Mouse (Mus musculus): ENCODE results near the gene Dlgap4. TPM values are rescaled to one million over a fixed set of nuclear protein-coding genes. Genes with fewer than 3 reads are reported as not detected.

Gene Dlgap4
- total and polyA plus RNA-seq, 3 experiments: 31.3 to 61.5 (median 32.5) TPM

GRCm38 (mm10) chr2:156620874-156621273 lies 7.4 kb downstream of the Dlgap4 start:
- Histone ChIP-seq H3K79me2 (replicated peaks; ENCODE audit: control insufficient read depth, insufficient read depth, low read length) (no peaks in the 10 kb centered on the region), H3K9ac (ENCODE audit: low read depth, low read length) (no peak overlapping the region), H3K36me3 (ENCODE audit: control insufficient read depth, insufficient read depth, low read length) (no peaks in the 10 kb centered on the region), H3K4me1 (ENCODE audit: control insufficient read depth, insufficient read depth, low read length) (peaks cover 3% of the 10 kb centered on the region; the same call in 1 of the 2 replicates), H3K4me3 (no peak overlapping the region), H3K27me3 (ENCODE audit: control insufficient read depth, insufficient read depth, low read length) (no peaks in the 10 kb centered on the region), H3K27ac (no peak overlapping the region)
- intact Hi-C loops (cut with DNase I): no loop called here
- 67% methylated on average over 8 of the region's 8 CpGs for WGBS
- no peak for DNase-seq
- no peak for TF ChIP-seq CTCF (IDR thresholded peaks at IDR 0.05)
- no peak for TF ChIP-seq EP300 (IDR thresholded peaks at IDR 0.05; ENCODE audit: insufficient read depth, low read depth, low read length)
- TF ChIP-seq POLR2A (IDR thresholded peaks at IDR 0.05; ENCODE audit: insufficient read depth, low read depth, low read length): no peak

- no peak overlapping the region; the same call in 1 of the 2 replicates for H3K27ac ChIP-seq
- H3K36me3 ChIP-seq (ENCODE audit: control insufficient read depth, insufficient read depth, low read length): no peaks in the 10 kb centered on the region
- TF ChIP-seq EP300 (IDR thresholded peaks at IDR 0.05; ENCODE audit: insufficient read depth, low read depth, low read length) (no peak), CTCF (IDR thresholded peaks at IDR 0.05) (no peak), POLR2A (IDR thresholded peaks at IDR 0.05; ENCODE audit: insufficient read depth, low read depth, low read length) (no peak)
- no peaks in the 10 kb centered on the region for H3K27me3 ChIP-seq (ENCODE audit: control insufficient read depth, insufficient read depth, low read length)
- no peak overlapping the region for H3K4me3 ChIP-seq
- 28% methylated on average over 5 of the region's 5 CpGs for WGBS
- peaks cover 3% of the 10 kb centered on the region; the same call in 1 of the 2 replicates for H3K4me1 ChIP-seq (ENCODE audit: control insufficient read depth, insufficient read depth, low read length)
- DNase-seq: peak; percentile 75 to 81
- H3K9ac ChIP-seq (ENCODE audit: low read depth, low read length): no peak overlapping the region
- intact Hi-C loops (cut with DNase I): no loop called here
- no peaks in the 10 kb centered on the region for H3K79me2 ChIP-seq (replicated peaks; ENCODE audit: control insufficient read depth, insufficient read depth, low read length)
Observed at GRCm38 (mm10) chr2:156621449-156621848, 7.9 kb downstream of the Dlgap4 start.

- TF ChIP-seq CTCF (IDR thresholded peaks at IDR 0.05) (no peak), POLR2A (IDR thresholded peaks at IDR 0.05; ENCODE audit: insufficient read depth, low read depth, low read length) (no peak), EP300 (IDR thresholded peaks at IDR 0.05; ENCODE audit: insufficient read depth, low read depth, low read length) (no peak)
- Histone ChIP-seq H3K79me2 (replicated peaks; ENCODE audit: control insufficient read depth, insufficient read depth, low read length) (no peaks in the 10 kb centered on the region), H3K9ac (ENCODE audit: low read depth, low read length) (no peak overlapping the region), H3K27me3 (ENCODE audit: control insufficient read depth, insufficient read depth, low read length) (no peaks in the 10 kb centered on the region), H3K4me3 (no peak overlapping the region), H3K27ac (no peak overlapping the region), H3K4me1 (ENCODE audit: control insufficient read depth, insufficient read depth, low read length) (peaks cover 3% of the 10 kb centered on the region; the same call in 1 of the 2 replicates), H3K36me3 (ENCODE audit: control insufficient read depth, insufficient read depth, low read length) (no peaks in the 10 kb centered on the region)
- no peak for DNase-seq
- intact Hi-C loops (cut with DNase I): no loop called here
- WGBS: 80% methylated on average over 6 of the region's 6 CpGs
Observed at GRCm38 (mm10) chr2:156622192-156622591, 8.7 kb downstream of the Dlgap4 start.

GRCm38 (mm10) chr2:156623246-156623645 lies 9.7 kb downstream of the Dlgap4 start:
- TF ChIP-seq EP300 (IDR thresholded peaks at IDR 0.05; ENCODE audit: insufficient read depth, low read depth, low read length) (no peak), CTCF (IDR thresholded peaks at IDR 0.05) (no peak)
- Histone ChIP-seq H3K27me3 (ENCODE audit: control insufficient read depth, insufficient read depth, low read length) (no peaks in the 10 kb centered on the region), H3K27ac (no peak overlapping the region), H3K4me1 (ENCODE audit: control insufficient read depth, insufficient read depth, low read length) (peaks cover 3% of the 10 kb centered on the region; the same call in 1 of the 2 replicates), H3K9ac (ENCODE audit: low read depth, low read length) (no peak overlapping the region), H3K36me3 (ENCODE audit: control insufficient read depth, insufficient read depth, low read length) (no peaks in the 10 kb centered on the region), H3K79me2 (replicated peaks; ENCODE audit: control insufficient read depth, insufficient read depth, low read length) (no peaks in the 10 kb centered on the region), H3K4me3 (no peak overlapping the region)
- DNase-seq: no peak
- intact Hi-C loops (cut with DNase I): no loop called here
- 74% methylated on average over 2 of the region's 2 CpGs for WGBS

- TF ChIP-seq CTCF (IDR thresholded peaks at IDR 0.05) (no peak), EP300 (IDR thresholded peaks at IDR 0.05; ENCODE audit: insufficient read depth, low read depth, low read length) (peak; percentile 70; the same call in 1 of the 2 replicates), POLR2A (IDR thresholded peaks at IDR 0.05; ENCODE audit: insufficient read depth, low read depth, low read length) (no peak)
- H3K4me1 ChIP-seq (ENCODE audit: control insufficient read depth, insufficient read depth, low read length): peaks cover 3% of the 10 kb centered on the region; the same call in 1 of the 2 replicates
- intact Hi-C loops (cut with DNase I): no loop called here
- peak overlapping the region; percentile 21; the same call in 1 of the 2 replicates for H3K9ac ChIP-seq (ENCODE audit: low read depth, low read length)
- H3K27me3 ChIP-seq (ENCODE audit: control insufficient read depth, insufficient read depth, low read length): no peaks in the 10 kb centered on the region
- no peaks in the 10 kb centered on the region for H3K79me2 ChIP-seq (replicated peaks; ENCODE audit: control insufficient read depth, insufficient read depth, low read length)
- no peak overlapping the region; the same call in 1 of the 2 replicates for H3K4me3 ChIP-seq
- H3K27ac ChIP-seq: peak overlapping the region; percentile 78
- 66% methylated on average over 18 of the region's 18 CpGs for whole genome bisulfite sequencing
- peak; percentile 48 to 75 for DNase-seq
- H3K36me3 ChIP-seq (ENCODE audit: control insufficient read depth, insufficient read depth, low read length): no peaks in the 10 kb centered on the region
Observed at GRCm38 (mm10) chr2:156625307-156625706, 11.8 kb downstream of the Dlgap4 start.

- no peaks in the 10 kb centered on the region for H3K79me2 ChIP-seq (replicated peaks; ENCODE audit: control insufficient read depth, insufficient read depth, low read length)
- WGBS: 61% methylated on average over 9 of the region's 9 CpGs
- peak overlapping the region; percentile 78 for H3K27ac ChIP-seq
- no peaks in the 10 kb centered on the region; the same call in 1 of the 2 replicates for H3K4me1 ChIP-seq (ENCODE audit: control insufficient read depth, insufficient read depth, low read length)
- no peaks in the 10 kb centered on the region for H3K27me3 ChIP-seq (ENCODE audit: control insufficient read depth, insufficient read depth, low read length)
- no peak overlapping the region for H3K4me3 ChIP-seq
- DNase-seq: no peak
- intact Hi-C loops (cut with DNase I): loop anchor here (1.0 kb wide), 1 partner anchor 41 kb away; no protein-coding TSS in a partner anchor
- no peak overlapping the region for H3K9ac ChIP-seq (ENCODE audit: low read depth, low read length)
- H3K36me3 ChIP-seq (ENCODE audit: control insufficient read depth, insufficient read depth, low read length): no peaks in the 10 kb centered on the region
- TF ChIP-seq EP300 (IDR thresholded peaks at IDR 0.05; ENCODE audit: insufficient read depth, low read depth, low read length): no peak
- TF ChIP-seq CTCF (IDR thresholded peaks at IDR 0.05): no peak
- TF ChIP-seq POLR2A (IDR thresholded peaks at IDR 0.05; ENCODE audit: insufficient read depth, low read depth, low read length): no peak
Observed at GRCm38 (mm10) chr2:156626119-156626518, 12.6 kb downstream of the Dlgap4 start.
